Mouse (Mus musculus): Measurements from ENCODE around the gene Gm14180. TPM values are rescaled to one million over a fixed set of nuclear protein-coding genes. Genes with fewer than 3 reads are reported as not detected.
"Not testable (repeated sequence)": the region's sequence is repeated elsewhere in the genome, so short reads cannot be mapped to it uniquely, and the experiment has no call there.

Gene Gm14180
- total and polyA plus RNA-seq, 3 experiments = not detected

GRCm38 (mm10) chr11:99743985-99744384 is 9.9 kb upstream of the Gm14180 start:
- Histone ChIP-seq H3K36me3 (replicated peaks) (no peaks in the 10 kb centered on the region), H3K4me1 (ENCODE audit: insufficient read depth, low read depth, low read length) (no peaks in the 10 kb centered on the region), H3K27me3 (ENCODE audit: insufficient read depth, low read length) (no peaks in the 10 kb centered on the region), H3K4me3 (ENCODE audit: low read depth, low read length) (no peak overlapping the region), H3K9me3 (replicated peaks) (peaks cover 14% of the 10 kb centered on the region)
- no peak for ATAC-seq (ENCODE audit: extremely low read depth, insufficient number of reproducible peaks, low FRiP score, poor library complexity, severe bottlenecking)
- no peak for DNase-seq (ENCODE audit: low spot score)
- no peak for TF ChIP-seq GATA1 (IDR thresholded peaks at IDR 0.05; ENCODE audit: borderline replicate concordance, low read length)
- TF ChIP-seq POLR2AphosphoS5 (IDR thresholded peaks at IDR 0.05; ENCODE audit: insufficient replicate concordance, low read depth, low read length) = no peak
- no peak for TF ChIP-seq CTCF (IDR thresholded peaks at IDR 0.05; ENCODE audit: low read depth, low read length)
- no peak for TF ChIP-seq GATA2 (IDR thresholded peaks at IDR 0.05; ENCODE audit: borderline replicate concordance, low read depth, low read length)
- no peak for TF ChIP-seq TAL1 (conservative IDR thresholded peaks at IDR 0.05; ENCODE audit: low read depth, low read length)

DNA sequence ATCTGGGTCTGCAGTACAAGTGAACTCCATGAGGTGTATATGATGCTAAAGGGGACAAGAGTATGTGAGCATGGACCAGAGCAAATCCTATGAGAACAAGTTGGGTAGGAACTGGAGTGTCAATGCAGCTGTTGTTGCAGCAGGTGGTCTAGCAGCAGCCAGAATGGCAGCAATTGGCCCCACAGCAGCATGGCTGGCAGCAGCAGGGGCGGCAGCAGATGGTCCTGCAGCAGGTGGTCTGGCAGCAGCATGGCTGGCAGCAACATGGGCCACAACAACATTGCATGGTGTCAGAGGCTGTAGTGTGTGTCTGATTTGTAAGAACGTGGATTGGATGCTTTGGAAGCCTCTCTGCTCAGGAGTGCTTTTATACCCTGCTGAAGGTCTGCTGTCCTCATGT is 10.0 kb downstream of the Gm14180 start:
- Histone ChIP-seq H3K36me3 (replicated peaks) (no peaks in the 10 kb centered on the region), H3K27me3 (ENCODE audit: insufficient read depth, low read length) (no peaks in the 10 kb centered on the region), H3K4me3 (ENCODE audit: low read depth, low read length) (no peak overlapping the region)

DNA sequence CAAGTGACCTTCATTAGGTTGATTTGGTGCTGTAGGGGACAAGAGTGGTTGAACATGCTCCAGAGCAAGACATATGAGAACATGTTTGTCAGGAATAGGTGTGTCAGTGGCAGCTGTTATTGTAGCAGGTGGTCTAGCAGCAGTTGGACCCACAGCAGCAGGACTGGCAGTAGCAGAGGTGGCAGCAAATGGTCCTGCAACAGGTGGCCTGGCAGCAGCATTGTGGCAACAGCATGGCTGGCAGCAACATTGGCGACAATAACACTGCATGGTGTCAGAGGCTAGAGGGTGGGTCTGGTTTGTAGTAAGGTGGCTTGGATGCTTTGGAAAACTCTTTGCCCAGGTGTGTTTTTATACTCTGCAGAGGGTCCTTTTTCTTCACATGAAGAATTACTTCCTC is 15.3 kb downstream of the Gm14180 start:
- Histone ChIP-seq H3K4me1 (ENCODE audit: insufficient read depth, low read depth, low read length) (no peaks in the 10 kb centered on the region), H3K9me3 (replicated peaks) (peaks cover 10% of the 10 kb centered on the region), H3K27me3 (ENCODE audit: insufficient read depth, low read length) (no peaks in the 10 kb centered on the region), H3K4me3 (ENCODE audit: low read depth, low read length) (no peak overlapping the region), H3K36me3 (replicated peaks) (no peaks in the 10 kb centered on the region)
- ATAC-seq (ENCODE audit: extremely low read depth, insufficient number of reproducible peaks, low FRiP score, poor library complexity, severe bottlenecking) (no peak), DNase-seq (ENCODE audit: low spot score) (no peak)
- no peak for TF ChIP-seq CTCF (IDR thresholded peaks at IDR 0.05; ENCODE audit: low read depth, low read length)
- TF ChIP-seq GATA1 (IDR thresholded peaks at IDR 0.05; ENCODE audit: borderline replicate concordance, low read length) = no peak
- no peak for TF ChIP-seq TAL1 (conservative IDR thresholded peaks at IDR 0.05; ENCODE audit: low read depth, low read length)
- no peak for TF ChIP-seq GATA2 (IDR thresholded peaks at IDR 0.05; ENCODE audit: borderline replicate concordance, low read depth, low read length)
- no peak for TF ChIP-seq POLR2AphosphoS5 (IDR thresholded peaks at IDR 0.05; ENCODE audit: insufficient replicate concordance, low read depth, low read length)

More for the DNA sequence above, 10.0 kb downstream of the Gm14180 start:
- no peak for ATAC-seq (ENCODE audit: extremely low read depth, insufficient number of reproducible peaks, low FRiP score, poor library complexity, severe bottlenecking)
- peaks cover 3% of the 10 kb centered on the region for H3K9me3 ChIP-seq (replicated peaks)
- H3K4me1 ChIP-seq (ENCODE audit: insufficient read depth, low read depth, low read length) = no peaks in the 10 kb centered on the region
- no peak for DNase-seq (ENCODE audit: low spot score)
- no peak for TF ChIP-seq GATA1 (IDR thresholded peaks at IDR 0.05; ENCODE audit: borderline replicate concordance, low read length)
- TF ChIP-seq GATA2 (IDR thresholded peaks at IDR 0.05; ENCODE audit: borderline replicate concordance, low read depth, low read length) = no peak
- no peak for TF ChIP-seq POLR2AphosphoS5 (IDR thresholded peaks at IDR 0.05; ENCODE audit: insufficient replicate concordance, low read depth, low read length)

- DNase-seq (ENCODE audit: low spot score) (no peak), ATAC-seq (ENCODE audit: extremely low read depth, insufficient number of reproducible peaks, low FRiP score, poor library complexity, severe bottlenecking) (no peak)
- Histone ChIP-seq H3K36me3 (replicated peaks) (no peaks in the 10 kb centered on the region), H3K9me3 (replicated peaks) (peaks cover 5% of the 10 kb centered on the region), H3K4me1 (ENCODE audit: insufficient read depth, low read depth, low read length) (no peaks in the 10 kb centered on the region), H3K27me3 (ENCODE audit: insufficient read depth, low read length) (no peaks in the 10 kb centered on the region), H3K4me3 (ENCODE audit: low read depth, low read length) (no peak within 1 kb of the TSS)
- TF ChIP-seq POLR2AphosphoS5 (IDR thresholded peaks at IDR 0.05; ENCODE audit: insufficient replicate concordance, low read depth, low read length) (no peak), GATA1 (IDR thresholded peaks at IDR 0.05; ENCODE audit: borderline replicate concordance, low read length) (no peak), GATA2 (IDR thresholded peaks at IDR 0.05; ENCODE audit: borderline replicate concordance, low read depth, low read length) (no peak), CTCF (IDR thresholded peaks at IDR 0.05; ENCODE audit: low read depth, low read length) (no peak), TAL1 (conservative IDR thresholded peaks at IDR 0.05; ENCODE audit: low read depth, low read length) (no peak)
Measured at GRCm38 (mm10) chr11:99690463-99690862, 43.6 kb downstream of the Gm14180 start, which contains the start of gene Gm14190. TSS of gene Gm14190 (minus strand) at chr11:99690740.

GRCm38 (mm10) chr11:99685235-99685634 is 48.9 kb downstream of the Gm14180 start:
- not testable (repeated sequence) for H3K27me3 ChIP-seq (ENCODE audit: insufficient read depth, low read length); H3K36me3 ChIP-seq (replicated peaks); H3K4me1 ChIP-seq (ENCODE audit: insufficient read depth, low read depth, low read length); DNase-seq (ENCODE audit: low spot score); ATAC-seq (ENCODE audit: extremely low read depth, insufficient number of reproducible peaks, low FRiP score, poor library complexity, severe bottlenecking); H3K4me3 ChIP-seq (ENCODE audit: low read depth, low read length)
- peaks cover 11% of the 10 kb centered on the region for H3K9me3 ChIP-seq (replicated peaks)

Other genes with a start within 250 kb of the Gm14180 start
Only the 20 nearest of the 41 such genes appear.
- gene Krtap2-4, start 119.4 kb downstream of the Gm14180 start, total RNA-seq (2014; fragmentation: Nextera tagmentation) = not detected in 2 replicates
- not detected in 2 replicates for gene Krtap2-4, start 119.4 kb downstream of the Gm14180 start, total RNA-seq (2017)
- gene Krtap2-4, start 119.4 kb downstream of the Gm14180 start, polyA plus RNA-seq (2012) = not detected in 2 replicates
- not detected in 2 replicates for gene Gm11562, start 113.9 kb downstream of the Gm14180 start, total RNA-seq (2014; fragmentation: Nextera tagmentation)
- not detected in 2 replicates for gene Gm11562, start 113.9 kb downstream of the Gm14180 start, total RNA-seq (2017)
- not detected in 2 replicates for gene Gm11562, start 113.9 kb downstream of the Gm14180 start, polyA plus RNA-seq (2012)
- not detected in 2 replicates for gene Krtap4-1, start 106.1 kb downstream of the Gm14180 start, total RNA-seq (2014; fragmentation: Nextera tagmentation)
- not detected in 2 replicates for gene Krtap4-1, start 106.1 kb downstream of the Gm14180 start, total RNA-seq (2017)
- not detected in 2 replicates for gene Krtap4-1, start 106.1 kb downstream of the Gm14180 start, polyA plus RNA-seq (2012)
- gene Krtap4-2, start 99.2 kb downstream of the Gm14180 start, total RNA-seq (2014; fragmentation: Nextera tagmentation) = not detected in 2 replicates
- not detected in 2 replicates for gene Krtap4-2, start 99.2 kb downstream of the Gm14180 start, total RNA-seq (2017)
- not detected in 2 replicates for gene Krtap4-2, start 99.2 kb downstream of the Gm14180 start, polyA plus RNA-seq (2012)
- gene Krtap4-7, start 90.2 kb downstream of the Gm14180 start, total RNA-seq (2014; fragmentation: Nextera tagmentation) = not detected in 2 replicates
- gene Krtap4-7, start 90.2 kb downstream of the Gm14180 start, total RNA-seq (2017) = 0.33 and 0.46 TPM in 2 replicates
- gene Krtap4-7, start 90.2 kb downstream of the Gm14180 start, polyA plus RNA-seq (2012) = not detected in 2 replicates
- gene Gm11555, start 84.1 kb downstream of the Gm14180 start, total RNA-seq (2014; fragmentation: Nextera tagmentation) = not detected in 2 replicates
- not detected in 2 replicates for gene Gm11555, start 84.1 kb downstream of the Gm14180 start, total RNA-seq (2017)
- not detected in 2 replicates for gene Gm11555, start 84.1 kb downstream of the Gm14180 start, polyA plus RNA-seq (2012)
- gene Gm11563, start 75.3 kb downstream of the Gm14180 start, total RNA-seq (2014; fragmentation: Nextera tagmentation) = not detected in 2 replicates
- gene Gm11563, start 75.3 kb downstream of the Gm14180 start, total RNA-seq (2017) = not detected in 2 replicates
- not detected in 2 replicates for gene Gm11563, start 75.3 kb downstream of the Gm14180 start, polyA plus RNA-seq (2012)
- not detected in 2 replicates for gene Krtap4-6, start 68.3 kb downstream of the Gm14180 start, total RNA-seq (2014; fragmentation: Nextera tagmentation)
- 0.12 TPM in 1 of 2 replicates, not detected in the other for gene Krtap4-6, start 68.3 kb downstream of the Gm14180 start, total RNA-seq (2017)
- gene Krtap4-6, start 68.3 kb downstream of the Gm14180 start, polyA plus RNA-seq (2012) = not detected in 2 replicates
- not detected in 2 replicates for gene Gm14190, start 43.5 kb downstream of the Gm14180 start, total RNA-seq (2014; fragmentation: Nextera tagmentation)
- gene Gm14190, start 43.5 kb downstream of the Gm14180 start, total RNA-seq (2017) = not detected in 2 replicates
- gene Gm14190, start 43.5 kb downstream of the Gm14180 start, polyA plus RNA-seq (2012) = not detected in 2 replicates
- not detected in 2 replicates for gene Gm11595, start 38.6 kb upstream of the Gm14180 start, total RNA-seq (2014; fragmentation: Nextera tagmentation)
- gene Gm11595, start 38.6 kb upstream of the Gm14180 start, total RNA-seq (2017) = 0.12 TPM in 1 of 2 replicates, not detected in the other
- not detected in 2 replicates for gene Gm11595, start 38.6 kb upstream of the Gm14180 start, polyA plus RNA-seq (2012)
- gene Krtap4-8, start 46.4 kb upstream of the Gm14180 start, total RNA-seq (2014; fragmentation: Nextera tagmentation) = not detected in 2 replicates
- 0.27 TPM in 1 of 2 replicates, not detected in the other for gene Krtap4-8, start 46.4 kb upstream of the Gm14180 start, total RNA-seq (2017)
- gene Krtap4-8, start 46.4 kb upstream of the Gm14180 start, polyA plus RNA-seq (2012) = not detected in 2 replicates
- gene Krtap4-9, start 50.9 kb upstream of the Gm14180 start, total RNA-seq (2014; fragmentation: Nextera tagmentation) = not detected in 2 replicates
- not detected in 2 replicates for gene Krtap4-9, start 50.9 kb upstream of the Gm14180 start, total RNA-seq (2017)
- not detected in 2 replicates for gene Krtap4-9, start 50.9 kb upstream of the Gm14180 start, polyA plus RNA-seq (2012)
- not detected in 2 replicates for gene Gm11596, start 59.2 kb upstream of the Gm14180 start, total RNA-seq (2014; fragmentation: Nextera tagmentation)
- gene Gm11596, start 59.2 kb upstream of the Gm14180 start, total RNA-seq (2017) = 0.12 TPM in 1 of 2 replicates, not detected in the other
- not detected in 2 replicates for gene Gm11596, start 59.2 kb upstream of the Gm14180 start, polyA plus RNA-seq (2012)
- not detected in 2 replicates for gene Gm11569, start 64.6 kb upstream of the Gm14180 start, total RNA-seq (2014; fragmentation: Nextera tagmentation)
- not detected in 2 replicates for gene Gm11569, start 64.6 kb upstream of the Gm14180 start, total RNA-seq (2017)
- gene Gm11569, start 64.6 kb upstream of the Gm14180 start, polyA plus RNA-seq (2012) = not detected in 2 replicates
- not detected in 2 replicates for gene Gm11554, start 70.2 kb upstream of the Gm14180 start, total RNA-seq (2014; fragmentation: Nextera tagmentation)
- not detected in 2 replicates for gene Gm11554, start 70.2 kb upstream of the Gm14180 start, total RNA-seq (2017)
- gene Gm11554, start 70.2 kb upstream of the Gm14180 start, polyA plus RNA-seq (2012) = not detected in 2 replicates
- gene Krtap4-13, start 75.6 kb upstream of the Gm14180 start, total RNA-seq (2014; fragmentation: Nextera tagmentation) = not detected in 2 replicates
- gene Krtap4-13, start 75.6 kb upstream of the Gm14180 start, total RNA-seq (2017) = not detected in 2 replicates
- gene Krtap4-13, start 75.6 kb upstream of the Gm14180 start, polyA plus RNA-seq (2012) = not detected in 2 replicates
- gene Gm11564, start 81.4 kb upstream of the Gm14180 start, total RNA-seq (2014; fragmentation: Nextera tagmentation) = not detected in 2 replicates
- not detected in 2 replicates for gene Gm11564, start 81.4 kb upstream of the Gm14180 start, total RNA-seq (2017)
- not detected in 2 replicates for gene Gm11564, start 81.4 kb upstream of the Gm14180 start, polyA plus RNA-seq (2012)
- gene 2300003K06Rik, start 103.8 kb upstream of the Gm14180 start, total RNA-seq (2014; fragmentation: Nextera tagmentation) = not detected in 2 replicates
- gene 2300003K06Rik, start 103.8 kb upstream of the Gm14180 start, total RNA-seq (2017) = not detected in 2 replicates
- gene 2300003K06Rik, start 103.8 kb upstream of the Gm14180 start, polyA plus RNA-seq (2012) = not detected in 2 replicates
- gene Krtap4-16, start 117.3 kb upstream of the Gm14180 start, total RNA-seq (2014; fragmentation: Nextera tagmentation) = not detected in 2 replicates
- gene Krtap4-16, start 117.3 kb upstream of the Gm14180 start, total RNA-seq (2017) = not detected in 2 replicates
- gene Krtap4-16, start 117.3 kb upstream of the Gm14180 start, polyA plus RNA-seq (2012) = not detected in 2 replicates
- not detected in 2 replicates for gene Gm11568, start 123.6 kb upstream of the Gm14180 start, total RNA-seq (2014; fragmentation: Nextera tagmentation)
- not detected in 2 replicates for gene Gm11568, start 123.6 kb upstream of the Gm14180 start, total RNA-seq (2017)
- gene Gm11568, start 123.6 kb upstream of the Gm14180 start, polyA plus RNA-seq (2012) = not detected in 2 replicates